Mouse (Mus musculus) C2C12 (cell line): ENCODE results near the gene Farsb.

Experiments used
- CEBPB ChIP-seq: IDR thresholded peaks from one replicate; pipeline ENCODE4 v1.6.1; 2011; ENCODE audit warnings: low read depth, mild to moderate bottlenecking, control low read depth, moderate library complexity
- CTCF ChIP-seq: IDR thresholded peaks from one replicate; pipeline ENCODE4 v1.5.1; 2011; ENCODE audit not compliant: control insufficient read depth, insufficient read depth, insufficient read length
- FOSL1 ChIP-seq: IDR thresholded peaks from one replicate; pipeline ENCODE4 v1.8.0; 2011; ENCODE audit warnings: mild to moderate bottlenecking, low read length; ENCODE audit not compliant: poor library complexity, insufficient read depth, severe bottlenecking
- MAX ChIP-seq: IDR thresholded peaks from one replicate; pipeline ENCODE4 v1.6.1; 2011; ENCODE audit warnings: mild to moderate bottlenecking, control low read depth
- MYOD1 ChIP-seq: IDR thresholded peaks from one replicate; pipeline ENCODE4 v1.6.1; 2011; ENCODE audit warnings: low read depth; ENCODE audit not compliant: control insufficient read depth, insufficient read length
- MYOG ChIP-seq: IDR thresholded peaks from one replicate; pipeline ENCODE4 v1.6.1; 2011; ENCODE audit not compliant: control insufficient read depth, insufficient read length; ENCODE audit errors: extremely low read depth
- USF1 ChIP-seq: IDR thresholded peaks from one replicate; pipeline ENCODE4 v1.6.1; 2011; ENCODE audit warnings: low read depth, mild to moderate bottlenecking, control low read depth, moderate library complexity

- no peak for TF ChIP-seq CTCF
- TF ChIP-seq MAX = no peak
- no peak for TF ChIP-seq USF1
- no peak for TF ChIP-seq FOSL1
- no peak for TF ChIP-seq MYOD1
- TF ChIP-seq MYOG = no peak
- no peak for TF ChIP-seq CEBPB
Measured at GRCm38 (mm10) chr1:78401413-78401812, 87.3 kb downstream of the Farsb start.
